Mouse (Mus musculus) left cerebral cortex, adult 9 months (tissue): Measurements from ENCODE around the gene Sim1.

ENCODE experiments used
- DNase-seq, 2 experiments: peaks; one replicate each; pipeline ENCODE4 v3.0.0; 2022; ENCODE audit warnings: low spot score in 2 of 2

The Sim1 gene

DNA sequence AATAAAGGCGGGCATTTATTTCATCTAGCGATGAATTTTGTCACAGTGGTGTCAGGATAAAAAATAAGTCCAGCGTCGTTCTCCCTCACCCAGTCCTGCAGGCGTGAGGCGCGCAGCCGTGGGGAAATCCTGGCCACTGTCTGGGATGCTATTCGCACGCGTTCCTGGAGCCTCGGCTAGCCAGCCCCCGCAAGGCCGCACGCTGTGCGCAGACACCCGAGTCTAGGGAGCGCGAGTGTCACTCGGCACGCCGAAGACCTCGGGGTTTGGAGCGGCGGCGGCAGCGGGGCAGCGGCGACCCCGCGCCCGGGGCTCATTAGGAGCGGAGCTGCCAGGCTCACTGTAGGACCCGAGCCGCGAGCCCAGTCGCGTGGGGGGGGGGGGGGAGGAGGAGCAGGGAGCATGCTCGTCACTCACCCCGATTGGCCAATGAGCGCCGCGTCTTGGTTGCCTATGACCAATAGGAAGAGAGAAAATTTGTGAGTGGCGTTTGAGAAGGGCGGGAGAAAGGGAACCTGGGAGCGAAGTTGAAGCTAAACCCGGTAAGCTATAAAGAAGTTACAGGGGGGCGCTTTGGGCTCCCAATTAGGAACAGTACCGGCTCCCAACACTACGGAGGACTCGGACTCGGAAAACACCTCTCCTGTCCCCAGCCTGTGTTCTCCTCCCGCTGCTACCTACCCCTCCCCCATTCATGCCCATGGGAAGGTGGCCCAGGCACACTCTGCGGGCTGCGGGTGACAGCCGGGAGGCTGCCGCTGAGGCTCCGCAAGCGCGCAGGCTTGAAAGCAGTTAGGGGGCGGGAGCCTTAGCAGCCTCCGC lies at the start of gene Sim1:
Gene Sim1 (plus strand): TSS at position 585 of the 822 bp plus-strand sequence.
- no peak for DNase-seq

DNA sequence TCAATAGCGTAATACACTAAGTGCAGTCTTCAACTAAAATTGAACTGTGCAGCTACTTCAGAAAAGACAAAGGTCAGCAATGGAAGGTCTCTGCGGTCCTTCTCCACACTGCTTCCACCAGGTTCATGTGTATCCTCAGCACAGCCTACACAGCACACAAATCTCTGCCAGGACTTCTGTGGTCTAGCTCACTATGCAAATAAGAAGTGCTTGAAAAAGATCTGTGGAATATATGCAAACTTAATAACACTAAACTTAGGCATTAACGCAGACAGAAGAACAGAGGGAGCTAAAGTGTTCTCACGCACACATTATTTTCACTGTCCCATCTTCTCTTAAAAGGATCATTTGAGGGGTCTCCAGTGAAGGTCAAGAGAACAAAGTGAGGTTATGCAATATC lies 26.4 kb upstream of the Sim1 start:
- no peak for DNase-seq

DNA sequence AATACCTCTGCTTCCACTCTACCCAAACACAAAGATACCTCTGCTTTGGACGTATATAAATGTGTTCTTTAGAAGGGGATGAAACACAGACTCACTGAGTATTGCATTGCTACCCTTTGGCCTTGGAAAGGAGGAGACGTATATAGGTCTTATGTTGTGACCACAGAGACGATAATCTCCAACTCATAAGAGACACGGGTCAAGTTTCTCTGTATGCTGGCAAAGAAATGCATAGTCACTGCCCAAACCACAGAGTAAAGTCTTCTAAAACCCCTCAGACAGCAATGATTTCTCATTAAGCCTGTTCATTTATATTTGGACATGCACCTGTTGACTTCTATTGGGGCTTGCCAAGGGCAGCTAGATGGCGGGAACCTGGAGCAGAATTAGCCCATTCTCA lies 17.6 kb upstream of the Sim1 start:
- no peak for DNase-seq

DNA sequence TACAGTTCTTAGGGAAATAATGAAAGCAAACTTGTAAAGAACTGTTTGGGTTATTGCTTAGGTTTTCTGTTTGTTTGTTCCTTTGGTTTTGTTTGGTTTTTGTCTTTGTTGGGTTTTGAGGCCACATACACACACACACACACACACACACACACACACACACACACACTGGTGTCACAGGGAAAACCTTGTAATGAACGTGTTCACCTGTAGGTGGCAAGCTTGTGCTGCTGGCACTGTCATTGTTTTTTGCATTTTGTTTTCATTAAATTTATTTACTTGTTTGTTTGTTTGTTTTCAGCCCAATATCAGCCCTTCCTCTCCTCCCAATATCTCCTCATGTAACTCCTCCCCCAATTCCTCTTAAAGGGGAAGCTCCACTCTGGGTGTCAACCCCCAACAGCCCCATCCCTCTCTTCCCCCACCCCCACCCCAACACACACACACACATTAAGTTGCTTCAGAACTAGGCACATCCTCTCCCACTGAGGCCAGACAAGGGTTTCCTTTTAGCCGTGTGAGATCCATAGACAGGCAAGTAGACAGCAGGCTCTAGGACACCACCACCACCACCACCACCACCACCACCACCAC lies 13.0 kb upstream of the Sim1 start:
- DNase-seq, result no peak

DNA sequence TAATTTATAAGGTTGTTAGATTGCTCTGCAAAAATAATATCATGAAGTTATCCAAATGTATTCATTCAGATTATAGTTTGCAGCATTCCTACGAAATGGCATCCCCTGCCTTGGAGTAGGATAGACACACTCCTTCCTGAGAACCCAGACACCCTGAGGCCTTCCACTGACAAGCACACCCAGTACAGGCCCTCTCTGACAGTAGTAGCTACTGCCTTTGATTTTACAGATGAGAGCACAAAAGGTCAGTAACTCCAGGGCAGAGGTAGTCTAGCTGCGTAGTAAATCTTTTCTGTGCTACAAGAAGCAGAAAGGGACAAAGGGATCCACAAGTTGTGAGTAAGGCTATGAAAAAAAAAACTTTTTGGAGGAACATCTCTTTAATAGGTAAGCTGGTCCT lies 12.2 kb upstream of the Sim1 start:
- DNase-seq, result no peak

DNA sequence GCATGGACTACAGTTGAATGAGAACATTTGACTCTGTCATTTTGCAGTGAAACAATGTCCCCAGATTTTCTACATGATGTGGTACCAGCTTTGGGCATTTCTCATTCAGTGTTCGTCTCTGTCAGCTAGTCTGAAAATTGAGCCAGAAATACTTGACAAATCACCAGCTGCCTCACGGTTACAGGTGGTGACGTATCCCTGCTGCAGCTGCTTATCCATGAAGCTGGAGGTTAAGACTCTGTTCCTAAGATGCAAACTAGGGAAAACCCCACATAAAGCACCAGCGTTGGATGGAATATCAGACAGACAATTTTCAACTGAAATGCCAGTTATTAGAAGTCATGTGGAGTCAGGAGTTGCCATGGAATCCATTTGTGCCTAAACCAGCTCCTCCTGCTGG lies 8.2 kb upstream of the Sim1 start:
- DNase-seq, result no peak

DNA sequence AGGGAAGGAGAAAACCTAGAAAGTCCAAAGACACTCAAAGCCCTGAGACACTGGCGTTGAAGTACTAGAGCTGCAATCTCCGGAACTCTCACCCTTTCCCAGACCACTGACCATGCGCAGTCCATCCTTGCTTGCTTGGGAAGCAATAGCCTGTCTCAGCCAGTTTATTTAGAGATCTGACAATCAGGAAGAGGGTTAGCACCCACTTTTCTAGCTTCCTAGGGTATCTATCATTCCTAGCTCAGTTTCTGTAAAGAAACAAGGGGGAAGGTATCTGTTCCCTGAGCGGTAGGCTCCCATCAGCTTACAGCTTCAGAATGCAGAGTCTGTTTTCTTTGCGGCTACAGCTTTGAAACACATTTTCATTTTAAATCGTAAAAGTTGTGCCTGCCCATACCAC lies 3.9 kb upstream of the Sim1 start:
- DNase-seq, result no peak

DNA sequence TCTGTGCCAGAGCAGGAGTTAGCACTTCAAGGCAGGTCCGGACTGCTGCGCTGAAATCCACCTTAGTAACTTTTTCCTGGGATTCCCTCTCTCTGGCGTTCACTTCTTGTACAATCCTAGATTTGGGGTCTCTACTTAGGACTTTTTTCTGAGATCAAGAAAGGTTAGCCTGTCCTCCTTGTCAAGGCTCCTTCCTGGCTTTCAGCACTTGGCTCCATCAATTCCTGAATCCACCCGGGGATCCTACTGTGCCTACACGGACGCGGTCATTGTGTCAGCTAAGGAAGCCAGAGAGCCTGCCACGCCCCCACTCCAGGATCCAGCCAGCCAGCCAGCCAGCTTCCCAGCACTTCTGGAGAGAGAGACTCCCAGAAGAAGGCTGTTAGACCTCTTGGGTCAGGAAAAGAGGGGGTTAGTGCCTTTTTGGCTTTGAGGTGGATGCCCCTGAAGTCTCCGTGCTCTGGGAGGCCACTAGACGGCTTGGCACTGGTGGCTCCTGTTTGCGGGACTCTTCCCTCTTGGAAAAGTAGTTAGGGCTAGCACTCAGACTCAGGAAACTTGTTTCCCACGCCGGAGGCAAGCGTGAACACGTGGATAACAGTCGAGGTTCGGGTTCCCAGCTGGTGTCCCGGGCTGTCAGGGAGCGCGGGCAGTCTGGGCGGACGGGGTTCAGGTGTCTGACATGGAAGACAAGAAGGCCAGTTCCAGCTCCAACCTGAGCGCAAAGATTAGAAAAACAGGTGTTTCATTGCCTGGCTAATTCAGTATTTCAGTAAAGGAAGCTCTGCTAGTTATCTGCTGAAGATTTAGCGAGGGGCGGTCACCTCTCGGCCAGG lies 2.5 kb upstream of the Sim1 start:
- no peak for DNase-seq

DNA sequence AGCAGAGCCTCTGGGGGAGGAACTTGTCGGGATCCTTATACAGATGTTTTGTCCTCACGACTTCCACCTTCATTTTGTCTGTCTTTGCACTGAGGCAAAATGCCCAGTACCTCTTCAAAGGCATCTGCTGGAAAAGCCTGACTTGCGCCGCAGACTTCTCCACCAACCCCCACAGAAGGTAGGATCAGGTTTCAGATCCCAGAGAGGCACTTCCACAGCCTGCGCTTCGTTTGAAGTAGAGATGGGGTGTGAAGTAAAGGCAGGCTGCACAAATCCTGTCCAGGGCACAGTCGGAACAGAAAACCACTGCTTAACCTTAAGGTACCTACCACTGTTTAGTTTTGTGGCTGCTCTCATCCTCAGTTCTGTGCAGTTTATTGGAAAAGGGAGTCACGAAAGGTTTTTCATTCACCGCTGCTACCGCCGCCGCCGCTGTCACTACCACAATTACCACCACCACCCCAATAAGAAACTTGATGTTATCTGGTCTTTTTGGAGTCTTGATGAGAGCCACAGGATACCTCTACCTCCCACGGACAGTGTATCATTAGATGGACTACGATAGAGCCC lies 1.7 kb upstream of the Sim1 start:
- DNase-seq, result no peak

DNA sequence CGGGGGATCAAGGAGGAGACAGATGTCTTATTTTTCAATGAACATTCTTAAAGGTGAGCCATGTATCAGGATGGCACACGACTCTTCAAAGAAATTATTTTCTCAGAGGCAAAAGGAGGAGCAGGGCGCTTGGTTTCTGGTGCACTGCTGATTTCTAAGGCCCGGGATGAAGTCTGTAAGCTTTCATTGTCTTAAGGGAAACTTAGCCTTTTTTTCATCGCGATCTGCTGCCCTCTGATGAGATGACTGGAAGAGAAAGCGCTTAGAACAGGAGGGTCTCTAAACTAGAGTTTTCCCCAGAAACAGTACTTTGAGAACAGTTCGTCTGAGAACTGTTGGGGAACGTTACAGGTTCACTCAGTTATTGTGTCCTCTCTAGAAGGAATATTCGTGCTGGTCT lies 1.0 kb upstream of the Sim1 start:
- DNase-seq, result no peak

DNA sequence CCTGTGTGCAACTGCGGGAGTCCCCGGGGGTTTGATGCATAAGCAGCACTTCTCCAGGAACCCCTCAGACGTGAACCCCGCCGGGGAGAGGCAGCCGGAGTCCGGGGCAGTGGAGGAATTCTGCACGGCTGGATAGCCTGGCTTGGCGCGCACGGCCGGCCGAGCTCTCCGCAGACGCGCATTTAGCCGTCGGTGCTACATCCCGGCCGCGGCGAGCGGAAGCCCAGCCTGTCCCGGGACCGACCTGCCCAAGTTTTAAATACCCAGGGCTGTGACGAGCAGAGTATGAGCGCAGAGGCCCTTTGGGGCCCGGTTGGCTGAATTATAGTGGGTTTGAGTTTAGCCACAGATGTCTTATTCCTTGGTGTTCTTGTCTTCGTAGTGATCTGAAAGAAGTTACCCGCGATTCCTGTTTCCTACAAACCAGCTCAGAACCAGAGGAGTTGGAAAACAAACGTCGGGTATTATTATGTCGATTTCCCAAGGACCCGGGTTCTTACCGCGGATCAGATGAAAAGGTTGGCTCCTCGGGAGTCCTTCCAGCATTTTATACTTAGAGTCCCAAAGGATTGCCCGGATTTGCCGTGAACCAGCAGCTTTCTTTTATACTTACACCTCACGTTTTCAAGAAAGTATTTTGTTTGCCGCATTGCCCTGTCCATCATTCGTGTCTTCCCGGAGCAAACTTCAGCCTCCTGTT lies 687 bp downstream of the Sim1 start:
- DNase-seq, result no peak

DNA sequence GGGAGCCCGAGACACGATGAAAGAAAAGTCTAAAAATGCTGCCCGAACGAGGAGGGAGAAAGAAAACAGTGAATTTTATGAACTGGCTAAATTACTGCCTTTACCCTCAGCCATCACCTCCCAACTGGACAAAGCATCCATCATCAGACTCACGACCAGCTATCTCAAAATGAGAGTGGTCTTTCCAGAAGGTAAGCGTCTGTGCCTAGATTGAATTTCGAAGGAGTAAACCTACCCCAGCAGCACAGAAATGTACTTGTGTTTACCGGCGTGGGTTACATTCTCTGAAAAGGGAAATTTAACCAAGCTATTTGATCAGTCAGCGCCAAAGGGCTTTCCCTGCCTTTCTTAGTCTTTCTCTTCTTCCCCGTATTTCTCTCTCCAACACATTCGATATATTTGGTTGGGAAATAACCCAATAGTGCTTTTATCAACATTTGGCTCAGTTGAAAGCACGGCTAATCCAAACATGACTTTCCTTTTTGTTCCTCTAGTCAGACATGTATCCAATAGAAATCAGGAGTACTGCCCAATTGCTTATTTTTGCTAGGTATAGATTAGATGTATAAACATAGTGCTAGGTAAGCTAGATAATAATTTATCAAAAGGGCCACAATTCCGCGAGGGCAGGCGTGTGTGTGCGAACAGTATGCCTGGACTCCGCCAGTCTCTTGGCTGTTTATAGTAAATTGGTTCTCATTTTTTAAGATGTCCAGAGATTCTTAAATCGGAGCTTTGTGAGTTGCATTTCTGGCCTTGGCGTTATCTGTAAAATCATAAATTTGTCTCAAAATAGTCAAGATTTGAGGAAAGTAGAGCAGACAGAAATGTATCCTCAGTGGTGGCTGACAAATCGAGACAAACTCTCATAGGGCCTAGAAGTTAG lies 1.6 kb downstream of the Sim1 start:
- DNase-seq, result no peak

DNA sequence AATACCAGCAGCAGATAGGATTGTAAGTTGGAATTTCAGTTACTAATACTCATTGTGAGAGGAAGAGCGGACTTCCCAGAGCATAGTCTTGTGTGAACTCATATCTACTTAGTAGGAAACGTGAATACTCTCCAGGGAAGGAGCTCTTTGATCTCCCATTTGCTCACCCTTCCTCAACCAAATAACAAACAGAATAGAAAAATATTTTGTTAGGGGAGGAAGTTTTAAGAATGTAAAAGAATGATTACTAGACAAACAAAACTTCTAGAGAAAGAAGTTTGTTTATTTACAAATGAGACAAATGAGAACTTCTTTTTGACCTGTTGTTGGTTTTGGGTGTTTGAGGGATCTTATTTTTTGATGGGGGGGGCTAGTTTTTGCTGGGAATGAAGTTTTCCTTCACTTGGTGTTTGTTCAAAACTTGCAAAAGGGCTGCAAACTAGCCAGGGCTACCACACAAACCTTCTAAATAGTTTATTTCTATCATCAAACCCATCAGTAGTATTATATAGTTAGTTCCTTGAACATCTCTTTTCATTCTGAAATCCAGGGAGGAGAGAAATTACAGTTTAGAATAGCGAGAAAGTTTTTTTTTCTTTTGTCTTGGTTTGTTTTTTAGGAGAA lies 2.3 kb downstream of the Sim1 start:
- DNase-seq, result no peak

DNA sequence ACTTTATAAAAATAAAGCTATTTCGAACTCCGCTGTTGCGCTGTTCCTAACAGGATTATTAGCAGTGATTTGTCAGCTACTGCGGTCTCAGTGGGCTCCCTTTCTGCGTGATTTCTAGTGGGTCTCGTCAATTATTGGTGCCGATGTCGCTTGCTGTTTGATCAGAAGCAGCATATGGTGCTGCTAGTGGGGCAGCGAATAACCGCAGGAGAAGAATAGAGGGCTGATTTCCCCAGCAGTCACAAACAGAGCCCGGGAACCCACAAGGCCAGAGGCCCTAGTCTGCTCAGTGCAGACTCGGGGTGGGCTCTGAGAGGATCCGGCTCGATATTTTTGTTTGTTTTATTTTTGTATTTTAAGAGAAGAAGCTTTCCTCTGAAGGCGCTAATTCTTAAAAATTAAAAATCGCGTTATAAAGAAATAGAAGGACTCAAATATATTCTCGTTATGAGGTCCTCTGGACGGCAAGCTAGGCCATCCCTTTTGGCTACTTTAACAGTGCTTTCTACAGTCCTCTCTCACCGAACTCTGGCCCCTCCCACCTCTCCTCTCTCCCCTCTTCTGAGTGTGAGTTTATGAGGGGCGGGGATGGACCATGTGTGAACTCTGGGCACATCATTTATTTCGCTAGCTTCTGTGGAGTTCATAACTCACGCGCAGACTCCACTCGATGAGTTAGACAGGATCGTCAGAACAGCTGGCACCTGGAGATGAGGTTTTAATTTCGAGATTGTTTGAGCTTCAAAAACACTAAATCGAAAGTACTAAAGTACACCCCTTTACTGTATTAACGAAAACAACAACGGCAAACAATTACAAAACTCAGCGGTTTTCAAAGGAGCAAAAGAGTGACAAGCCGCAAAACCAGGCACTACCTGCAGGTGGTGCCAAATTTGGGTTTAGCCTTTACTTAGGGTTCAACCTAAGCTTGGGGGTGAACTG lies 3.2 kb downstream of the Sim1 start:
- DNase-seq, result no peak

DNA sequence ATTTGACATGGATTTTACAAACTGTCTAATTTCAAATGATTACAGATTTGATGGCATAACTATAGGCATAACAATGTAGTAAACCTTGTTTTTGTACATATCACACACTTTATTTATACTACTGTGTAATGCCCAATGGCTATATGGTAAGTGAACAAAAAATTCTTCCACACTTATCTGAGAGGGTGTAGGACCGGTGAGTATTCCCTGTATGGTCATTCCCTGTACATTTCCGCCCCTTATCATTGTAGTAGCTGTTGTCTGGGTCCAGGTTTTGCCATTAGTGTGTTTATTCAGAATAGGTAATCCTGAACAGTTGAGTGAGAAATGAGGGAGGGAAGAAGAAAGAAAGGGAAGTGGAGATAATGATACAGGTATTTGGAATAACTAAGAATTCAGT lies 4.1 kb downstream of the Sim1 start:
- no peak for DNase-seq

DNA sequence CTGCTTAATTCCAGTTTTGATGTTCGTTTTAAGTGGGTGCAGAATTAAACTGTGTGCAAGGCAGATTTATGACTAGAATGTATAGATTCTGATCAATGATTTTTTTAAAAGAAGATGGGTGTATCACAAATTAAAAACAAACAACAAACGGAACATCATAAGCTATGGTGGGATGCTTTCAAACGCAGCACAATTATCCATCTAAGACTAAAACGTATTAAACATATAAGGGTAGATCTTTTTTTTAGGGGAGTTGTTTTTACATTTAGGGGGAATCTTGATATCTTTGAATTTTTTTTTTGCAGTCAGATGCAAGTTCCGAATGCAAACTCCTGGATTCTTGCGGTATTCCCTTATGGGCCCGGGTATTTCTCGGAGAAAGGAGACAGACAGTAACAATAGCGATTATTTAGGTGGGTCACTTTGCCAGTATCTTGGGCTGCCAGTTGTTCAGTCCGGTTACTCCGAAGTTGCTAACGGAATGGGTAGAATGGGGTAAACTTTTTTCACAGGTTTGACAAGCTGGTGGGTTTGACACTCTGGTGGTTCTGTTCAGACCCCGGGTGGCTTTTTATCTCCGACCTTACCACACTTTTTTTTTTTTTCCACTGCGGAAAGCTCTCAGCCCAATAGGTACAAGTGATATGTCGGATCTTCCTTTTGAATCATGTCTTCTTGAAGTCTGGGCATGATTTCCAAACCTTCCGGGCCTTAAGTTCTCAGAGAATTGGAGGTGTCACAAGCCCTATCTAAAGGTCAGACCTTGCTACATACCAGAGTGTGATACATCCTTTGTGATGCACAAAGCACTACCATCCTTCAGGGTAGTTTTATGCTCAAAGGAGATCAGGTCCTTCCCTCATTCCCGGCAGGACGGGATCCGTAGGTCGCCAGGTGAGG lies 5.5 kb downstream of the Sim1 start:
- no peak for DNase-seq

DNA sequence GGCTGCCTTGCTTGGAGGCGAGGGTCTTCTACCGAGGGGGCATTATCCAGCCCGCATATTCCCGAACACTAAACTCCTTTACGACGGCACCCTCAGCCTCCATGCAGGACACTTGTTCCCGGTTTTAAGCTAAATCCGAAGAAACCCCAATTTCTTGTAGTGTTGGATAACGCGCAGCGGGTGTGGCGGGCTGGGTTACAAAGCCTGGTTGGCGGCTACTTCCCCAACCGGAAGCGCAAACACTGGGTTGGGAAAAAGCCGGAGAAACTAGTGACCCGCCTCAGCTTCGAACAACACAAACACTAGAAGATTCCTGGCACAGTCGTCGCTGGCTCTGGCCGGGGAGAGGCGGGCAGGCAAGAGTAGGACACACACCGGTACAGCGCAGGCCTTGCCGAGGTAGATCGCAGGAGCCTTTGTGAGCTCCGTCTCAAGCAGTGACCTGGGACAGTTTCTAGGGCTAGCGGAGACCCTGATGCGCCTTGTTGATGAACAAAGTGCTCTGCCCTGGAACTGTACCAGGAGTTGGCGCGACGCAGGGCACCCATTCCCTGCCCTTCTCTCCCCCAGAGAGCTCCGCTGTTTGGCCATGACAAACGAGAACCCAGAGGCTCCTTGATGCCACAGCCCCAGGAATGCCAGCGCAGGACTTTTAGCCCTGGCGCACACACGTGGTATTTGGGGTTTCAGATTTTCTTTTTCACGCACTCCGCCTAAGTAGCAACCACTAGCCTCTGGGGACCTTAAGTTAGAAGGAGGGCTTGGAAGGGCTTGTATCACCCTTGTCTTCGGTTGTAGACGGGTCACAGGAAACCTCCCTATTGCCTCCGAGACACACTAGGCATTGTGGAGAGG lies 6.4 kb downstream of the Sim1 start:
- no peak for DNase-seq
